Mouse (Mus musculus) retina, postnatal 7 days (tissue): ENCODE results near the gene Susd1.
A peak's percentile ranks its signal among the peaks of the same experiment; 100 is the strongest.

Source experiments
- DNase-seq: peaks from one replicate; pipeline ENCODE4 v3.0.0-alpha.2; 2012; ENCODE audit warnings: low read depth, low spot score

Susd1 gene

GRCm38 (mm10) chr4:59340714-59341113 is 97.7 kb downstream of the Susd1 start:
- peak; percentile 71 for DNase-seq

GRCm38 (mm10) chr4:59340046-59340445 is 98.4 kb downstream of the Susd1 start:
- DNase-seq, result no peak

GRCm38 (mm10) chr4:59338896-59339535 is 99.4 kb downstream of the Susd1 start:
- DNase-seq, result no peak

GRCm38 (mm10) chr4:59337533-59337885 is 100.9 kb downstream of the Susd1 start:
- no peak for DNase-seq

GRCm38 (mm10) chr4:59336846-59337532 is 101.4 kb downstream of the Susd1 start:
- no peak for DNase-seq

GRCm38 (mm10) chr4:59336439-59336809 is 102.0 kb downstream of the Susd1 start:
- no peak for DNase-seq

GRCm38 (mm10) chr4:59335616-59336438 is 102.6 kb downstream of the Susd1 start:
- DNase-seq, result no peak

GRCm38 (mm10) chr4:59335101-59335500 is 103.3 kb downstream of the Susd1 start:
- DNase-seq, result no peak

- no peak for DNase-seq
Observed at GRCm38 (mm10) chr4:59334236-59334635, 104.2 kb downstream of the Susd1 start.

- DNase-seq, result no peak
Observed at GRCm38 (mm10) chr4:59333424-59333895, 105.0 kb downstream of the Susd1 start.

- DNase-seq, result no peak
Observed at GRCm38 (mm10) chr4:59332691-59333423, 105.6 kb downstream of the Susd1 start.

- no peak for DNase-seq
Observed at GRCm38 (mm10) chr4:59332089-59332488, 106.3 kb downstream of the Susd1 start.

- no peak for DNase-seq
Observed at GRCm38 (mm10) chr4:59331633-59332032, 106.8 kb downstream of the Susd1 start.

GRCm38 (mm10) chr4:59330961-59331604 is 107.3 kb downstream of the Susd1 start:
- DNase-seq, result no peak

GRCm38 (mm10) chr4:59329461-59330304 is 108.8 kb downstream of the Susd1 start:
- no peak for DNase-seq

- DNase-seq, result no peak
Observed at GRCm38 (mm10) chr4:59328821-59329220, 109.6 kb downstream of the Susd1 start.

- DNase-seq, result no peak
Observed at GRCm38 (mm10) chr4:59327986-59328385, 110.4 kb downstream of the Susd1 start.

- DNase-seq, result no peak
Observed at GRCm38 (mm10) chr4:59326031-59326760, 112.2 kb downstream of the Susd1 start.

- no peak for DNase-seq
Observed at GRCm38 (mm10) chr4:59324317-59324716, 114.1 kb downstream of the Susd1 start.

- DNase-seq, result no peak
Observed at GRCm38 (mm10) chr4:59323231-59323651, 115.2 kb downstream of the Susd1 start.
